Mouse (Mus musculus): ENCODE data around the gene Cct4.

DNA sequence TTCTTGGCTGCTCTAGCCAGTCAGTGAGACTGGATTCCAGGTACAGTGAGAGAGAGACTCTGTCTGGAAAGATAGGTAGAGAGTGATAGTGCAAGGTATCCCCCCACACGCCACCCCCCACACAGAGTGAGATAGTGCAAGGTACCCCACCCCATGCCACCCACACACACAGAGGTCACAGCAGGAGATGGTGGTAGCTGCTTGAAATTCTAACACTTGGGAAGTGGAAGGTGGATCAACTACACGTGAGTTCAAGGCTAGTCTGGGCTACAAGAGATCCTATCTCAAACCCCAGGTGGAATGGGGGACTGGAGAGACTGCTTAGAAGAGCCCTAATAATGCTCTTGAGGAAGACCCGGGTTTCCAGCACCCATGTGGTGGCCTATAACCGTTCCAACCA is 9.3 kb upstream of the Cct4 start:
- no peak for TF ChIP-seq POLR2A (IDR thresholded peaks at IDR 0.05; ENCODE audit: extremely low read depth, insufficient read depth, low read length)
- TF ChIP-seq CTCF (IDR thresholded peaks at IDR 0.05; ENCODE audit: extremely low read depth, insufficient read depth, low read length) = no peak

Measured in cortical plate, adult 2 months (tissue).